Mouse (Mus musculus) monocyte, adult 5-6 weeks (primary cell): Measurements from ENCODE around the gene Ampd2. TPM values are rescaled to one million over a fixed set of nuclear protein-coding genes. Genes with fewer than 3 reads are reported as not detected.

Experiments used
- ATAC-seq: fragments of 153-309, 156-312 bp; replicated peaks from 2 replicates; pipeline ENCODE4 v1.8.0; 2017; ENCODE audit warnings: mild to moderate bottlenecking; ENCODE audit not compliant: low TSS enrichment, insufficient number of reproducible peaks, severe bottlenecking, poor library complexity, low FRiP score
- total RNA-seq: library from RNA; stranded (forward); fragments of 200-1000, 200-491, 200-594 nt; gene quantifications from 3 replicates; pipeline ENCODE4 v1.2.3, GENCODE M21; 2017

Ampd2 gene
- total RNA-seq, 1 experiment from 2014 or later, result 18.4 TPM

DNA sequence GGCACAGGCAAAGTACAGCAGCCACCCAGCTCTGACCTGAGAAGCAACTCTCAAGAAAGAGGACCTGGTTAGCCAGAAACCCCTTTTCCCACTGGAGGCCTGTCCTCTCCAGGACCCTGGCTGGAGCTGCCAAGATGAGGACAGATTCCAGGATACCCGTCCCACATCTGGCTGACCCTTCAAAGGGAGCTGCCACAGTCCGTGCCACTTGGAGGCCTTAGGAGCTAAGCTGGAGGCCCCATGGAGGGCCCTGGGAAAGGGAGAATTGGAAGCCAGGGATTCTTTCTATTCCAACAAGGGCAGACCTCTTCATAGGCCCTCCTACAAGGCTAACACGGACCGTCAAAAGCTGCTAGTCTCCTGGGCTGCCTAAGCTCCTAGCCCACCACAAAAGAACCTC, 4.8 kb downstream of the Ampd2 start:
- ATAC-seq, result no peak

DNA sequence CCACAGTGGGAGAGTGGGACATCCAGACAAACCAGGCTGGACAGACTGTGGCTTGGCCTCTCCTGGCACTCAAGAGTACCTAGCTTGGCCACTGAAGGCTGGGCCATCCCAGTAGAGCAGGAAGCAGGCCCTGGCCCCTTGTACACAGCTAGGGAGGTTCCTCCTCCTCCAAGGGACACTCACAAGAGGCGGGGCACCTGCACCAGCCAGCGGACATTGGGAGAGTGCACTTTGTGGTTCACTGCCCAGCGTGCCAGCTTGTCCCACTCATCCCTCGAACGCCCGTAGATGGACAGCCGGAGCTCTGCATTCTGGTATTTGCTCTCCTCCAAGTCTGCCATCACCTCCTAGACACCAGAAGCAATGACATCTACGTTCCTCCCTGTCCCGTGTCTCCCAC, 9.6 kb downstream of the Ampd2 start:
- ATAC-seq, result no peak

GRCm38 (mm10) chr3:108072983-108073569, 13.4 kb downstream of the Ampd2 start:
- no peak for ATAC-seq

GRCm38 (mm10) chr3:108070295-108071293, 15.9 kb downstream of the Ampd2 start:
- ATAC-seq, result peak; percentile 69

DNA sequence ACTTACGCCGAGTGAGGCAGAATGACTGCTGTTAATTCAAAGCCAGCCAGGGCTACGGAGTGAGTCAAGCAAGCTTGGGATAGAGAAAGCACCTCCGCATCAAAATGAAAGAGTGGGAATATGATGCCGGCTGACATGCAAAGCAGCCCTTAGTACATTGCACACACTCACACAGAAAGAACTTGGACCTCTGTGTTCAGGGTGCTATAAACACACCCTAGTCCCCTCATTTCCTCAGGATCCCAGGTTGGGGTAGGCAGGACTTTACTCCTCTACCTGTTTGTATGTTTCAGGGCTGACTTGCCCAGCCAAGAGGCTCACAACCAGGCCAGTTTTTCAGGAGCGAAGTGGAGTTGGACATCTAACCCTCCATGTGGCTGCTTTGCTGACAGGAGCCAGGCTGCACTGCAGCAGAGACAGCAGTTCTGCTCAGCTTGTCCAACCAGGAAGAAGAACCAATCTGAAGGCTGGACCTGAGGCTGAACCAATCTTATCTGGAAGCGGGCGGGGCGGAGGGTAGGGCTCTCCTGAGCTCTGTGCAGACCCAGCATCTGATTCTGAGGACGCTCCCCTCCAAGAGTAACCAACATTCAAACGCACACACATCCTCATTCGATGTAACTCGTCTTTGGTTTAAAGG, 17.1 kb downstream of the Ampd2 start:
- ATAC-seq, result no peak

GRCm38 (mm10) chr3:108068826-108069225, 17.6 kb downstream of the Ampd2 start:
- ATAC-seq, result no peak

- no peak for ATAC-seq
These were observed 19.0 kb downstream of the Ampd2 start for GRCm38 (mm10) chr3:108067370-108067934.

GRCm38 (mm10) chr3:108065551-108065950, 20.9 kb downstream of the Ampd2 start:
- no peak for ATAC-seq

DNA sequence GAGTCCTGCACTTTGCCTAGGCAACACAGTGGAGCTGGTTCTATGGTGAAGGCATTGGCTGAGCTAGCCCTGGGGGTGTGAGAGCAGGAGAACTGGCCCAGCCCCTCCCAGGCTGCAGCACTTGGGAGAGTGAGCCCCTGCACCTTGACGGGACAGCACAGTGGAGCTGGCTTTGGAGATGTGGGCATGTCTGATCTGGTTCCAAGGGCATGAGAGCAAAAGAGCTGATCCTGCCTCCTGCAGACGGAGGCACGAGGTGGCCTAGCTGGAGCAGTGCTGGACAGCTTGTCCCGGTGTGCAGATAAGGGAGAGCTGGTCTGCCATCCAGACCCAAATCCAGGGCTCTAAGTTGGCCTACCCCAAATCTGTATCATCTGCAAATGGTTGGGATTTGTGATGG, 21.8 kb downstream of the Ampd2 start:
- 0 out of 2 replicates have a peak, but pooled peaks have one; percentile 8 for ATAC-seq

GRCm38 (mm10) chr3:108062648-108063047, 23.8 kb downstream of the Ampd2 start:
- no peak for ATAC-seq

- ATAC-seq, result peak; percentile 59
These were observed 25.0 kb downstream of the Ampd2 start for GRCm38 (mm10) chr3:108061420-108061819.

GRCm38 (mm10) chr3:108050493-108050892, 36.0 kb downstream of the Ampd2 start:
- ATAC-seq, result peak; percentile 74

DNA sequence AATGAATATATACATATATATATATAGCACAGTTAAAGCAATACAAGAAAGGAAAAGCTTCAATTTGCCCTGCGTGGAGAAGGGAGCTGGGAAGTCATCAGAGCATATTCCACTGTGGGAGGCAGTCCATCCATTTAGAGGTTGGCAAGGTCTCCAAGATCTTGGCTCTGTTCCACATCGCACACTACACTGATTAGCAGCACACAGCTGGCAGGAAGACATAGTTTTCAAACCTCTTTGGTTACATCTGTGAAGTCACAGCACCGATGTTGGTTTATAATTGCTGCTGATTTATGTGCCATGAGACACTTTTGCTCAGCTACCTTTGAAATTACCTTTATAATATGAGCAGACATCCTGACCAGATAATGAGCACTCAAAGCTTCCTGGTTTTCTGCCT, 38.1 kb downstream of the Ampd2 start:
- no peak for ATAC-seq

- ATAC-seq, result no peak
These were observed 39.4 kb downstream of the Ampd2 start for GRCm38 (mm10) chr3:108046944-108047655.

DNA sequence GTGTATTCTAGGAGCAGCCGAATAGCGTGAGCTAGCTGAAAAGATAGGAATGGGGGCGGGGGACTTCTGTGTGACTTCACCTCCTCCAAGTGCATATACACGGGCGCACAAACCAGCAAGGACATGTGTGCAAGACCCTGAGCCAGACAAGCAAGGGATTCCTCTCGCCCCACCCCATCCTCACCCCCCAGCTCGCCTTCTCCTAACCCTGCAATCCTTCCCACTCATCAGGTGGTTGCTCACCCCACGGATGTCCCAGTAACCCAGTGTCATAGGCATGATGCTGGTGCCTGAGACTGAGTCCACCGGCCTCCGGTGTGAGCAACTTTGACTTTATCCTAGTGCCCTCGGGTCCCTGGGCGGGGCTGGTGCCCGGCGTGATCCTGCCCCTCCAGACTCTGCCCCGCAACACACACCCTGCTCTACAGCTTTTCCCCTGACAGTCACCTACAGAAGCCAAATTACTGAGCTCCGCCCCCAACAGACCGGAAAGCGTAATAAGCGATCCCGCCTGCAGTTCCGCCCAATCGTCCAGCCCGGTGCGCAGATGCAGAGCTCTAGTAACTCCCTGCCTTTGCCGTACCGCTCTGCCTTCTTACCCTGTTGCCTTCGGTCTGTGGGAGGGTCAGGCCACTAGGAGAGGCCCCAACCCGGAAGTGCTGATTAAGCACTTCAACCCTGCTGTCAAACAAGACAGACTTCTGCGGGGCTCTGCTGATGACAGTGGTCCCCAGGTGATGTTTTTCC, 41.9 kb downstream of the Ampd2 start, which contains the start of gene Gstm4:
Gene Gstm4 (minus strand): TSS at position 501 of the 747 bp plus-strand sequence.
- peak; percentile 94 for ATAC-seq

GRCm38 (mm10) chr3:108033156-108033555, 53.3 kb downstream of the Ampd2 start:
- no peak for ATAC-seq

GRCm38 (mm10) chr3:108032113-108032512, 54.3 kb downstream of the Ampd2 start:
- no peak for ATAC-seq
